Mouse (Mus musculus): ENCODE results near the gene Slc41a3.

GRCm38 (mm10) chr6:90620791-90621583 is 16.5 kb downstream of the Slc41a3 start:
- no peak for TF ChIP-seq CTCF (IDR thresholded peaks at IDR 0.05; ENCODE audit: extremely low read depth, insufficient read depth, low read length)
- TF ChIP-seq POLR2A (IDR thresholded peaks at IDR 0.05; ENCODE audit: extremely low read depth, insufficient read depth, low read length), result no peak

Data from cortical plate, adult 2 months (tissue).